ENCODE assay signal across 8 mouse cellular contexts in the genomic region with DNA sequence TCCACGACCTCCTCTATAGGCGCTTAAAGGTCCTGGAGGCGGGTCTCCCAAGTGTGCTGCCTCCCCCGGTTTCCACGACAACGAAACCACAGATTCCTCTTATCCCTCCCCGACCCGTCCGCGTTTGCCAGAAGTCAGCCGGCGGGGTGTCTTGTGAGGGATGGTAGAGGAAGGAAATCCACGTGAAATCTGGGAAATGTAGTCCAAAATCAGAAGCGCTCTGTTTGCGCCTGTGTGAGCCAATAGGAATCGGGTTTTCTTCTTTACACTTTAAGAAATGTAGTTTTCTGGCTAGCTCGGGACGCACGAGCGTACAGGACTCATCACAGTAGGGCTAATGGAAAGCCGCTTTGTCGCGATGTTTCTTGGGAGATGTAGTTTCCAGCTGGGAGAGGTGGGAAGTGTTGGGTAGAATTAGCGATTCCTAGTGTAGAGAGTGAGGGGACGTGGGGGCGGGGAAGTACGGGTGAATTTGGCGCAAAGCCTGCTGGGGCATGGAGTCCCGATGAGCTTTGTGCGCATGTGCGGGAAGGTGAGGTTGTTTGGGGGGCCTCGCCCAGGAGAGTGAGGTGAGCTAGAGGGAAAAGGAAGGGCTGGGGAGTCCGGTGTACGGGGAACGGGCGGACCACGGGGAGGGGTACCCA. TPM values are rescaled to one million over a fixed set of nuclear protein-coding genes. Genes with fewer than 3 reads are reported as not detected.
DNase-seq lines count a peak whose midpoint lies in the region; ATAC-seq and TF ChIP-seq lines count a peak whose summit lies in the region.

A gene (plus strand): TSS at position 221 of the 644 bp plus-strand sequence.

- peak; percentile 31; the same call in 1 of the 2 replicates for TF ChIP-seq POLR2A in brain, embryonic 14.5 days (IDR thresholded peaks at IDR 0.05; ENCODE audit: borderline replicate concordance, extremely low read depth, insufficient read depth, insufficient read length, poor library complexity, severe bottlenecking)
- peak; percentile 60 for TF ChIP-seq POLR2A in liver, adult 2 months (IDR thresholded peaks at IDR 0.05; ENCODE audit: extremely low read depth, insufficient read depth, low read length)
- TF ChIP-seq POLR2A in myocyte (IDR thresholded peaks at IDR 0.05; ENCODE audit: insufficient read length, low read depth) = no peak

- peak; percentile 100 for DNase-seq in brain, embryonic 14.5 days (ENCODE audit: low read depth)
- peak; percentile 99 for DNase-seq in liver, adult 2 months (ENCODE audit: extremely low read depth, low read depth, low spot score)
- peak; percentile 94 for DNase-seq in splenic B cell, adult 2 months (ENCODE audit: low read depth, low spot score)

- peak; percentile 91 for ATAC-seq in heart, embryonic 11.5 days (replicated peaks; ENCODE audit: insufficient number of reproducible peaks, low FRiP score, low TSS enrichment)
- peak; percentile 97 for ATAC-seq in kidney, embryonic 16.5 days (ENCODE audit: low FRiP score, low TSS enrichment)

- H3K79me3 ChIP-seq in C2C12 (ENCODE audit: low read depth) = peaks cover 2% of the 10 kb centered on the region

- peak within 1 kb of the TSS; percentile 78 for H3K27ac ChIP-seq in heart, embryonic 11.5 days (ENCODE audit: low read depth, low read length)
- peak within 1 kb of the TSS; percentile 91 for H3K27ac ChIP-seq in kidney, embryonic 16.5 days (ENCODE audit: low read length)
- peak within 1 kb of the TSS; percentile 83 for H3K27ac ChIP-seq in liver, adult 2 months (replicated peaks; ENCODE audit: insufficient read depth, low read depth, low read length)

- H3K4me2 ChIP-seq in heart, embryonic 11.5 days = peak within 1 kb of the TSS; percentile 93
- H3K4me2 ChIP-seq in kidney, embryonic 16.5 days (replicated peaks; ENCODE audit: low read depth, low read length) = peak within 1 kb of the TSS; percentile 95
- H3K4me2 ChIP-seq in myocyte (ENCODE audit: low read depth) = peak within 1 kb of the TSS; percentile 100

- H3ac ChIP-seq in C2C12 (ENCODE audit: control insufficient read depth, insufficient read length, low read depth) = peak within 1 kb of the TSS; percentile 70
- H3ac ChIP-seq in myocyte (ENCODE audit: control insufficient read depth, insufficient read length) = peak within 1 kb of the TSS; percentile 56

- under 1% methylated on average over 37 of the region's 37 CpGs for WGBS in heart, embryonic 11.5 days (ENCODE audit: insufficient replicate concordance)
- 0% methylated on average over 34 of the region's 37 CpGs for WGBS in kidney, embryonic 16.5 days
- WGBS in liver, adult 2 months = under 1% methylated on average over 37 of the region's 37 CpGs

- TF ChIP-seq CTCF in C2C12 (IDR thresholded peaks at IDR 0.05; ENCODE audit: control insufficient read depth, insufficient read depth, insufficient read length) = no peak
- TF ChIP-seq CTCF in brain, embryonic 14.5 days (IDR thresholded peaks at IDR 0.05; ENCODE audit: borderline replicate concordance, extremely low read depth, insufficient read depth, insufficient read length) = no peak
- TF ChIP-seq CTCF in liver, adult 2 months (IDR thresholded peaks at IDR 0.05; ENCODE audit: low read depth, low read length) = no peak

- no peaks in the 10 kb centered on the region for H3K27me3 ChIP-seq in C2C12 (ENCODE audit: control insufficient read depth, insufficient read depth, insufficient read length)
- no peaks in the 10 kb centered on the region for H3K27me3 ChIP-seq in erythroblast, embryonic 14.5 days (ENCODE audit: control insufficient read depth)
- H3K27me3 ChIP-seq in heart, embryonic 11.5 days (ENCODE audit: control insufficient read depth, insufficient read depth, low read length) = no peaks in the 10 kb centered on the region; the same call in 1 of the 2 replicates
- H3K27me3 ChIP-seq in kidney, embryonic 16.5 days (ENCODE audit: insufficient read depth, low read length) = no peaks in the 10 kb centered on the region
- H3K27me3 ChIP-seq in liver, adult 2 months (ENCODE audit: control insufficient read depth, insufficient read depth, low read length) = no peaks in the 10 kb centered on the region
- no peaks in the 10 kb centered on the region for H3K27me3 ChIP-seq in myocyte (ENCODE audit: control insufficient read depth, insufficient read depth, insufficient read length)
- no peaks in the 10 kb centered on the region for H3K27me3 ChIP-seq in splenic B cell, adult 2 months (ENCODE audit: control insufficient read depth, insufficient read depth, low read length, poor library complexity, severe bottlenecking)

- H3K9ac ChIP-seq in heart, embryonic 11.5 days (ENCODE audit: low read depth, low read length) = peak within 1 kb of the TSS; percentile 86
- H3K9ac ChIP-seq in kidney, embryonic 16.5 days (replicated peaks; ENCODE audit: low read length) = peak within 1 kb of the TSS; percentile 75
- H3K9ac ChIP-seq in liver, adult 2 months (ENCODE audit: low read depth, low read length) = peak within 1 kb of the TSS; percentile 88

- peaks cover 45% of the 10 kb centered on the region for H3K4me1 ChIP-seq in erythroblast, embryonic 14.5 days (ENCODE audit: control insufficient read depth)
- peaks cover 7% of the 10 kb centered on the region; the same call in 1 of the 2 replicates for H3K4me1 ChIP-seq in heart, embryonic 11.5 days (ENCODE audit: control insufficient read depth, insufficient read depth, low read length)
- peaks cover 15% of the 10 kb centered on the region for H3K4me1 ChIP-seq in kidney, embryonic 16.5 days (ENCODE audit: insufficient read depth, low read length)
- peaks cover 24% of the 10 kb centered on the region for H3K4me1 ChIP-seq in liver, adult 2 months (ENCODE audit: control insufficient read depth, insufficient read depth, low read length)

- no peaks in the 10 kb centered on the region for H3K9me3 ChIP-seq in erythroblast, embryonic 14.5 days (ENCODE audit: control insufficient read depth, low read length)
- no peaks in the 10 kb centered on the region for H3K9me3 ChIP-seq in heart, embryonic 11.5 days (replicated peaks; ENCODE audit: control insufficient read depth, low read length)
- no peaks in the 10 kb centered on the region for H3K9me3 ChIP-seq in kidney, embryonic 16.5 days (ENCODE audit: low read length)

- peak within 1 kb of the TSS; percentile 49 for H3K4me3 ChIP-seq in C2C12 (ENCODE audit: insufficient read depth, poor library complexity, severe bottlenecking)
- H3K4me3 ChIP-seq in erythroblast, embryonic 14.5 days (replicated peaks) = peak within 1 kb of the TSS; percentile 82
- peak within 1 kb of the TSS; percentile 75 for H3K4me3 ChIP-seq in heart, embryonic 11.5 days (ENCODE audit: low read depth, low read length)
- H3K4me3 ChIP-seq in kidney, embryonic 16.5 days (ENCODE audit: low read length) = peak within 1 kb of the TSS; percentile 74
- peak within 1 kb of the TSS; percentile 87 for H3K4me3 ChIP-seq in liver, adult 2 months (ENCODE audit: insufficient read depth, low read depth, low read length)
- peak within 1 kb of the TSS; percentile 70 for H3K4me3 ChIP-seq in myocyte

- H3K36me3 ChIP-seq in C2C12 (ENCODE audit: control insufficient read depth, insufficient read depth) (no peaks in the 10 kb centered on the region), myocyte (ENCODE audit: control insufficient read depth, insufficient read depth) (no peaks in the 10 kb centered on the region)
- peaks cover 5% of the 10 kb centered on the region for H3K36me3 ChIP-seq in erythroblast, embryonic 14.5 days (ENCODE audit: control insufficient read depth)
- H3K36me3 ChIP-seq in heart, embryonic 11.5 days (ENCODE audit: control insufficient read depth, insufficient read depth, low read length) = no peaks in the 10 kb centered on the region
- peaks cover 8% of the 10 kb centered on the region; the same call in 1 of the 2 replicates for H3K36me3 ChIP-seq in kidney, embryonic 16.5 days (ENCODE audit: insufficient read depth, low read length)
- H3K36me3 ChIP-seq in liver, adult 2 months (ENCODE audit: control insufficient read depth, insufficient read depth, low read length) = peaks cover 3% of the 10 kb centered on the region; the same call in 1 of the 2 replicates
- H3K36me3 ChIP-seq in splenic B cell, adult 2 months (ENCODE audit: control insufficient read depth, insufficient read depth, low read length, poor library complexity, severe bottlenecking) = no peaks in the 10 kb centered on the region

- peaks cover 17% of the 10 kb centered on the region for H3K79me2 ChIP-seq in C2C12 (ENCODE audit: control insufficient read depth, insufficient read depth)
- H3K79me2 ChIP-seq in liver, adult 2 months (ENCODE audit: control insufficient read depth, insufficient read depth, low read length) = no peaks in the 10 kb centered on the region
- H3K79me2 ChIP-seq in myocyte (ENCODE audit: control insufficient read depth, insufficient read depth) = peaks cover 5% of the 10 kb centered on the region

TF ChIP-seq in C2C12, 6 proteins besides CTCF, POLR2A, EP300 and RAD21:
- TF ChIP-seq MYOD1 (IDR thresholded peaks at IDR 0.05; ENCODE audit: control insufficient read depth, insufficient read length, low read depth) (no peak), FOSL1 (IDR thresholded peaks at IDR 0.05; ENCODE audit: insufficient read depth, low read length, poor library complexity, severe bottlenecking) (no peak), USF1 (IDR thresholded peaks at IDR 0.05; ENCODE audit: low read depth) (no peak), CEBPB (IDR thresholded peaks at IDR 0.05; ENCODE audit: low read depth) (no peak), MAX (IDR thresholded peaks at IDR 0.05) (no peak), MYOG (IDR thresholded peaks at IDR 0.05; ENCODE audit: control insufficient read depth, extremely low read depth, insufficient read length) (no peak)

TF ChIP-seq in myocyte, 11 proteins besides CTCF, POLR2A, EP300 and RAD21:
- TF ChIP-seq TCF12 (IDR thresholded peaks at IDR 0.05; ENCODE audit: insufficient read depth, poor library complexity, severe bottlenecking) (no peak), CEBPB (IDR thresholded peaks at IDR 0.05; ENCODE audit: insufficient read depth, poor library complexity, severe bottlenecking) (no peak), USF1 (IDR thresholded peaks at IDR 0.05; ENCODE audit: low read depth) (no peak), E2F4 (IDR thresholded peaks at IDR 0.05; ENCODE audit: insufficient read depth) (no peak)

RNA-seq across cellular contexts. Expression of the gene that starts here (rescaled TPM):
- polyA plus RNA-seq in C2C12 (2012; fragmentation: generic; extraction: Trizol) (30.9 TPM), myocyte (2012; fragmentation: generic; extraction: Trizol) (29.2 TPM)
- 80.7 and 95.5 TPM in 2 replicates for polyA plus RNA-seq in brain, embryonic 14.5 days (2012; rRNA removed)
- 1.7 and 1.8 TPM in 2 replicates for polyA plus RNA-seq in erythroblast, embryonic 14.5 days (2012)
- 30.9 and 31.4 TPM in 2 replicates for polyA plus RNA-seq in heart, embryonic 11.5 days (2014; fragmentation: Nextera tagmentation; extraction: Ambion mirVana)
- 69.9 and 73.5 TPM in 2 replicates for polyA plus RNA-seq in kidney, embryonic 16.5 days (2015; fragmentation: Nextera tagmentation; extraction: Ambion mirVana)
- 11.0 and 17.5 TPM in 2 replicates for total RNA-seq in liver, adult 2 months (2014; rRNA removed)
- polyA plus RNA-seq in liver, adult 2 months (2012; rRNA removed) = 23.9 and 29.7 TPM in 2 replicates

Comparison
In these comparisons a context has a peak if more than half of its experiments do, and no peak if none do; other contexts are left out.
1. Peak in every context shown above with its lines: DNase-seq, ATAC-seq, H3K4me3 ChIP-seq and H3K27ac ChIP-seq.